Mouse (Mus musculus): Measurements from ENCODE around the gene Zmpste24.
A peak's percentile ranks its signal among the peaks of the same experiment; 100 is the strongest.
"Not testable (repeated sequence)": the region's sequence is repeated elsewhere in the genome, so short reads cannot be mapped to it uniquely, and the experiment has no call there.

Gene Zmpste24

GRCm38 (mm10) chr4:121097650-121098378 lies at the start of gene Zmpste24:
Gene Zmpste24 (minus strand): TSS chr4:121098241.
- DNase-seq (ENCODE audit: low read depth) = peak; percentile 67

GRCm38 (mm10) chr4:121109126-121109525 lies 11.1 kb upstream of the Zmpste24 start, which contains the start of gene Tmco2:
Gene Tmco2 (minus strand): TSS chr4:121109226.
- no peak for DNase-seq (ENCODE audit: low read depth)

GRCm38 (mm10) chr4:121103304-121103703 lies 5.3 kb upstream of the Zmpste24 start:
- DNase-seq (ENCODE audit: low read depth) = no peak

GRCm38 (mm10) chr4:121090211-121090610 lies 7.8 kb downstream of the Zmpste24 start:
- no peak for DNase-seq (ENCODE audit: low read depth)

GRCm38 (mm10) chr4:121088696-121089095 lies 9.3 kb downstream of the Zmpste24 start:
- peak; percentile 56 for DNase-seq (ENCODE audit: low read depth)

GRCm38 (mm10) chr4:121084506-121084905 lies 13.5 kb downstream of the Zmpste24 start:
- no peak for DNase-seq (ENCODE audit: low read depth)

GRCm38 (mm10) chr4:121080395-121080794 lies 17.6 kb downstream of the Zmpste24 start:
- DNase-seq (ENCODE audit: low read depth) = no peak

- DNase-seq (ENCODE audit: low read depth) = no peak
Observed at GRCm38 (mm10) chr4:121077915-121078646, 20.0 kb downstream of the Zmpste24 start.

- DNase-seq (ENCODE audit: low read depth) = no peak
Observed at GRCm38 (mm10) chr4:121074250-121074649, 23.8 kb downstream of the Zmpste24 start.

GRCm38 (mm10) chr4:121065336-121065735 lies 32.7 kb downstream of the Zmpste24 start:
- DNase-seq (ENCODE audit: low read depth) = no peak

- not testable (repeated sequence) for DNase-seq (ENCODE audit: low read depth)
Observed at GRCm38 (mm10) chr4:121059218-121059617, 38.8 kb downstream of the Zmpste24 start.

- no peak for DNase-seq (ENCODE audit: low read depth)
Observed at GRCm38 (mm10) chr4:121057032-121057431, 41.0 kb downstream of the Zmpste24 start.

- no peak for DNase-seq (ENCODE audit: low read depth)
Observed at GRCm38 (mm10) chr4:121056342-121056741, 41.7 kb downstream of the Zmpste24 start.

- no peak for DNase-seq (ENCODE audit: low read depth)
Observed at GRCm38 (mm10) chr4:121052454-121053323, 45.4 kb downstream of the Zmpste24 start.

- DNase-seq (ENCODE audit: low read depth) = no peak
Observed at GRCm38 (mm10) chr4:121051863-121052262, 46.2 kb downstream of the Zmpste24 start.

GRCm38 (mm10) chr4:121042946-121043345 lies 55.1 kb downstream of the Zmpste24 start:
- no peak for DNase-seq (ENCODE audit: low read depth)

GRCm38 (mm10) chr4:121042472-121042871 lies 55.6 kb downstream of the Zmpste24 start:
- no peak for DNase-seq (ENCODE audit: low read depth)

- peak; percentile 40 for DNase-seq (ENCODE audit: low read depth)
Observed at GRCm38 (mm10) chr4:121040897-121041671, 57.0 kb downstream of the Zmpste24 start.

GRCm38 (mm10) chr4:121040323-121040722 lies 57.7 kb downstream of the Zmpste24 start:
- DNase-seq (ENCODE audit: low read depth) = no peak

- no peak for DNase-seq (ENCODE audit: low read depth)
Observed at GRCm38 (mm10) chr4:121039331-121040115, 58.5 kb downstream of the Zmpste24 start, which contains the start of gene Col9a2. Gene Col9a2 (plus strand): TSS chr4:121039385.

- no peak for DNase-seq (ENCODE audit: low read depth)
Observed at GRCm38 (mm10) chr4:121033006-121033405, 65.0 kb downstream of the Zmpste24 start.

All from fibroblast of lung, adult 2 months (primary cell).